Mouse (Mus musculus) CH12.LX (cell line): ENCODE measurements around the gene Map2k7.
A peak's percentile ranks its signal among the peaks of the same experiment; 100 is the strongest.

Source experiments
- CTCF ChIP-seq, 2 experiments: IDR thresholded peaks in 1 of 2; conservative IDR thresholded peaks in 1 of 2; 2 replicates each; pipeline ENCODE4 v1.5.1; 2011 to 2012; ENCODE audit warnings: low read depth in 2 of 2, low read length in 2 of 2, improper control_type of control experiment in 1 of 2, inconsistent platforms in 1 of 2, mild to moderate bottlenecking in 1 of 2, moderate library complexity in 1 of 2
- ELF1 ChIP-seq: IDR thresholded peaks from 2 replicates; pipeline ENCODE4 v1.6.1; 2014; ENCODE audit warnings: low read depth, mild to moderate bottlenecking, inconsistent platforms, low read length, improper control_type of control experiment
- GABPA ChIP-seq: IDR thresholded peaks from 2 replicates; pipeline ENCODE4 v1.6.1; 2012; ENCODE audit warnings: low read depth, low read length, improper control_type of control experiment, inconsistent platforms; ENCODE audit not compliant: insufficient replicate concordance
- JUND ChIP-seq: conservative IDR thresholded peaks from 2 replicates; pipeline ENCODE4 v1.6.1; 2011; ENCODE audit warnings: low read depth, low read length, improper control_type of control experiment
- KAT2A ChIP-seq: IDR thresholded peaks from 2 replicates; pipeline ENCODE4 v1.6.1; 2012; ENCODE audit warnings: low read length, improper control_type of control experiment, inconsistent platforms; ENCODE audit not compliant: insufficient replicate concordance
- POLR2A ChIP-seq: IDR thresholded peaks from 2 replicates; pipeline ENCODE4 v1.6.1; 2011; ENCODE audit warnings: low read depth, mild to moderate bottlenecking, improper control_type of control experiment, low read length
- POLR2AphosphoS2 ChIP-seq: IDR thresholded peaks from 2 replicates; pipeline ENCODE4 v1.6.1; 2011; ENCODE audit warnings: low read depth, low read length, improper control_type of control experiment
- RCOR1 ChIP-seq: conservative IDR thresholded peaks from 2 replicates; pipeline ENCODE4 v1.6.1; 2012; ENCODE audit warnings: low read depth, mild to moderate bottlenecking, inconsistent platforms, low read length, improper control_type of control experiment
- SIN3A ChIP-seq: IDR thresholded peaks from 2 replicates; pipeline ENCODE4 v1.6.1; 2012; ENCODE audit warnings: low read length, improper control_type of control experiment, inconsistent platforms
- USF1 ChIP-seq: IDR thresholded peaks from 2 replicates; pipeline ENCODE4 v1.6.1; 2014; ENCODE audit warnings: low read depth, mild to moderate bottlenecking, inconsistent platforms, low read length, improper control_type of control experiment
- ZMIZ1 ChIP-seq: IDR thresholded peaks from 2 replicates; pipeline ENCODE4 v1.6.1; 2012; ENCODE audit warnings: low read depth, mild to moderate bottlenecking, inconsistent platforms, low read length, improper control_type of control experiment

GRCm38 (mm10) chr8:4254001-4254400 lies 15.5 kb downstream of the Map2k7 start:
- no peak for TF ChIP-seq JUND
- TF ChIP-seq SIN3A: no peak
- TF ChIP-seq POLR2AphosphoS2: no peak
- TF ChIP-seq CTCF (conservative IDR thresholded peaks at IDR 0.05 in 1 of 2, IDR thresholded peaks at IDR 0.05 in 1 of 2; ENCODE audit: low read depth in 2 of 2, low read length in 2 of 2): peak in 1 of 2 experiments; percentile 13; a peak in 1 of 4 replicates
- no peak for TF ChIP-seq USF1
- TF ChIP-seq POLR2A: no peak
- no peak for TF ChIP-seq ZMIZ1
- no peak for TF ChIP-seq RCOR1
- no peak for TF ChIP-seq GABPA
- TF ChIP-seq KAT2A: no peak
- TF ChIP-seq ELF1: no peak
